Mouse (Mus musculus): ENCODE results near the gene Tmem131. TPM values are rescaled to one million over a fixed set of nuclear protein-coding genes. Genes with fewer than 3 reads are reported as not detected.

Gene Tmem131
- total and polyA plus RNA-seq, 2 experiments from 2014 or later, result 3.9 to 10.1 TPM

GRCm38 (mm10) chr1:36758553-36758952 lies 184.9 kb downstream of the Tmem131 start:
- ATAC-seq (ENCODE audit: insufficient read depth, low read depth), result no peak
- H3K27me3 ChIP-seq (ENCODE audit: control insufficient read depth, insufficient read depth, low read length), result no peaks in the 10 kb centered on the region
- WGBS, result 80% methylated on average over 9 of the region's 9 CpGs

GRCm38 (mm10) chr1:36753932-36754675 lies 189.4 kb downstream of the Tmem131 start:
- no peak overlapping the region for H3K9ac ChIP-seq (replicated peaks; ENCODE audit: low read depth, low read length)
- TF ChIP-seq CTCF (IDR thresholded peaks at IDR 0.05; ENCODE audit: low read depth) (no peak), EP300 (IDR thresholded peaks at IDR 0.05; ENCODE audit: low read depth) (no peak)
- no peaks in the 10 kb centered on the region for H3K27me3 ChIP-seq (ENCODE audit: control insufficient read depth, insufficient read depth, low read length)
- no peak overlapping the region for H3K27ac ChIP-seq (ENCODE audit: low read depth)
- no peak overlapping the region for H3K4me2 ChIP-seq (ENCODE audit: low read depth, low read length)
- H3K4me3 ChIP-seq (ENCODE audit: low read depth, low read length), result no peak overlapping the region
- no peaks in the 10 kb centered on the region for H3K4me1 ChIP-seq (ENCODE audit: control insufficient read depth, insufficient read depth)
- ATAC-seq (ENCODE audit: insufficient read depth, low read depth), result no peak
- WGBS, result 71% methylated on average over 6 of the region's 6 CpGs
- DNase-seq (ENCODE audit: low spot score), result no peak
- H3K9me3 ChIP-seq (replicated peaks; ENCODE audit: control insufficient read depth, low read length), result no peaks in the 10 kb centered on the region
- no peaks in the 10 kb centered on the region for H3K36me3 ChIP-seq (replicated peaks; ENCODE audit: control insufficient read depth, insufficient read depth, low read length)

More at GRCm38 (mm10) chr1:36758553-36758952, 184.9 kb downstream of the Tmem131 start:
- no peak for DNase-seq (ENCODE audit: low spot score)
- no peak overlapping the region for H3K4me2 ChIP-seq (ENCODE audit: low read depth, low read length)
- H3K4me1 ChIP-seq (ENCODE audit: control insufficient read depth, insufficient read depth), result no peaks in the 10 kb centered on the region
- H3K36me3 ChIP-seq (replicated peaks; ENCODE audit: control insufficient read depth, insufficient read depth, low read length), result no peaks in the 10 kb centered on the region
- H3K9ac ChIP-seq (replicated peaks; ENCODE audit: low read depth, low read length), result no peak overlapping the region
- no peak overlapping the region for H3K4me3 ChIP-seq (ENCODE audit: low read depth, low read length)
- H3K27ac ChIP-seq (ENCODE audit: low read depth), result no peak overlapping the region
- no peak for TF ChIP-seq EP300 (IDR thresholded peaks at IDR 0.05; ENCODE audit: low read depth)
- TF ChIP-seq CTCF (IDR thresholded peaks at IDR 0.05; ENCODE audit: low read depth), result no peak
- no peaks in the 10 kb centered on the region for H3K9me3 ChIP-seq (replicated peaks; ENCODE audit: control insufficient read depth, low read length)

GRCm38 (mm10) chr1:36746452-36746851 lies 197.0 kb downstream of the Tmem131 start:
- TF ChIP-seq CTCF (IDR thresholded peaks at IDR 0.05; ENCODE audit: low read depth) (peak; percentile 33), EP300 (IDR thresholded peaks at IDR 0.05; ENCODE audit: low read depth) (no peak)
- Histone ChIP-seq H3K9me3 (replicated peaks; ENCODE audit: control insufficient read depth, low read length) (no peaks in the 10 kb centered on the region), H3K4me1 (ENCODE audit: control insufficient read depth, insufficient read depth) (no peaks in the 10 kb centered on the region), H3K9ac (replicated peaks; ENCODE audit: low read depth, low read length) (no peak overlapping the region), H3K4me2 (ENCODE audit: low read depth, low read length) (no peak overlapping the region), H3K27me3 (ENCODE audit: control insufficient read depth, insufficient read depth, low read length) (peaks cover 11% of the 10 kb centered on the region; the same call in 1 of the 2 replicates), H3K4me3 (ENCODE audit: low read depth, low read length) (no peak overlapping the region), H3K27ac (ENCODE audit: low read depth) (no peak overlapping the region), H3K36me3 (replicated peaks; ENCODE audit: control insufficient read depth, insufficient read depth, low read length) (no peaks in the 10 kb centered on the region)
- ATAC-seq (ENCODE audit: insufficient read depth, low read depth), result no peak
- WGBS, result 46% methylated on average over 15 of the region's 15 CpGs
- no peak for DNase-seq (ENCODE audit: low spot score)

- WGBS, result 53% methylated on average over 4 of the region's 4 CpGs
- Histone ChIP-seq H3K36me3 (replicated peaks; ENCODE audit: control insufficient read depth, insufficient read depth, low read length) (no peaks in the 10 kb centered on the region), H3K4me2 (ENCODE audit: low read depth, low read length) (no peak overlapping the region), H3K9ac (replicated peaks; ENCODE audit: low read depth, low read length) (no peak overlapping the region), H3K27ac (ENCODE audit: low read depth) (no peak overlapping the region), H3K4me3 (ENCODE audit: low read depth, low read length) (no peak overlapping the region), H3K4me1 (ENCODE audit: control insufficient read depth, insufficient read depth) (no peaks in the 10 kb centered on the region), H3K27me3 (ENCODE audit: control insufficient read depth, insufficient read depth, low read length) (peaks cover 11% of the 10 kb centered on the region; the same call in 1 of the 2 replicates), H3K9me3 (replicated peaks; ENCODE audit: control insufficient read depth, low read length) (no peaks in the 10 kb centered on the region)
- DNase-seq (ENCODE audit: low spot score) (no peak), ATAC-seq (ENCODE audit: insufficient read depth, low read depth) (no peak)
- TF ChIP-seq CTCF (IDR thresholded peaks at IDR 0.05; ENCODE audit: low read depth), result no peak
- TF ChIP-seq EP300 (IDR thresholded peaks at IDR 0.05; ENCODE audit: low read depth), result no peak
Measured at GRCm38 (mm10) chr1:36745661-36746060, 197.8 kb downstream of the Tmem131 start.

GRCm38 (mm10) chr1:36744268-36744944 lies 199.1 kb downstream of the Tmem131 start:
- Histone ChIP-seq H3K9ac (replicated peaks; ENCODE audit: low read depth, low read length) (no peak overlapping the region), H3K4me1 (ENCODE audit: control insufficient read depth, insufficient read depth) (no peaks in the 10 kb centered on the region), H3K4me2 (ENCODE audit: low read depth, low read length) (no peak overlapping the region), H3K36me3 (replicated peaks; ENCODE audit: control insufficient read depth, insufficient read depth, low read length) (no peaks in the 10 kb centered on the region), H3K27ac (ENCODE audit: low read depth) (no peak overlapping the region), H3K9me3 (replicated peaks; ENCODE audit: control insufficient read depth, low read length) (no peaks in the 10 kb centered on the region), H3K27me3 (ENCODE audit: control insufficient read depth, insufficient read depth, low read length) (peaks cover 14% of the 10 kb centered on the region; the same call in 1 of the 2 replicates), H3K4me3 (ENCODE audit: low read depth, low read length) (no peak overlapping the region)
- TF ChIP-seq EP300 (IDR thresholded peaks at IDR 0.05; ENCODE audit: low read depth) (no peak), CTCF (IDR thresholded peaks at IDR 0.05; ENCODE audit: low read depth) (peak; percentile 71)
- ATAC-seq (ENCODE audit: insufficient read depth, low read depth) (no peak), DNase-seq (ENCODE audit: low spot score) (peak; percentile 5)
- 28% methylated on average over 17 of the region's 17 CpGs for WGBS
